Mouse (Mus musculus) CD4-positive, CD25-positive, alpha-beta regulatory T cell, adult 4 months (primary cell): ENCODE results near the gene Olfr1496. TPM values are rescaled to one million over a fixed set of nuclear protein-coding genes. Genes with fewer than 3 reads are reported as not detected.
"Not testable (repeated sequence)": the region's sequence is repeated elsewhere in the genome, so short reads cannot be mapped to it uniquely, and the experiment has no call there.

ENCODE experiments used
- ATAC-seq: one replicate; pipeline ENCODE4 v1.8.0; 2017
- polyA plus RNA-seq, 2 experiments: library from polyadenylated mRNA; unstranded; fragments of 100-300 nt; shearing (Covaris generic); gene quantifications; one replicate each; pipeline ENCODE4 v1.2.1; 2017

Olfr1496 gene
- not detected for polyA plus RNA-seq

DNA sequence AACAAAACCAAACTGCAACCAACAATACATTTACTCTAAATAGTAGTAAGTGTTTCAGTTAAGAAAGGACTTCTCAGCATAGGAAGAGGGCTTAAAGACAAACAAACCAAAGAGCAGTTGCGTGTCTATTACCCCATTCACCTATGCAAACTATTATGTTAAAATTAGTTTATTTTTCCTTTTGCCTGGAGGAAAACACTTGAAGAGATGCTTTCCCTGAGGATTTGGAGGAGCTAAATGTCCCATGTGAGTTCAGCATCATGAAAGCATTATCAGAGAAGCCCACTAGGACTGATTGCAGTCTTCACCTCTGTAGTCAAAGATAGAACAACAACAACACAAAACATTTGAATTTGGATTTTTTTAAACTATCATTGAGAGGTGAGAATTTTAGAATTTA, at the start of gene Olfr1496:
TSS of gene Olfr1496 (plus strand) at position 301 of the 400 bp plus-strand sequence.
- no peak for ATAC-seq

DNA sequence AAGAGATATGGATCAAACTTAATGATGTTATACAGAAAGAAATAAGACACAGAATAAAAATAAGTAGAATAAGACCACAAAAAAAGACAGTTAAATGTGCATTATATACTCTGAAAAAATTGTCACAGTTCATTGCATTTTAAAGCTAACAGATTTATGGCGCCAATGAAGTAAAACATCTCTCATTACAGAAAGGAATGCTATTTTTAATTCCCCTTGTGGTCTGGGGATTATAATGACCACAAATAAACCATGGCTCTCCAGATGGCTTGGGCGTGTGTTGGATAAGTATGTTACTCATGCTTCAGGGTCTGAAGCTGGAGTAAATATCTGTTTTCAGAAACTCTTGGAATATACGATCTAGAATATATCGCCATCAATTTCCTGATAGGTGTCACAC, 38.2 kb upstream of the Olfr1496 start, which contains the start of gene Olfr1494:
TSS of gene Olfr1494 (plus strand) at position 301 of the 400 bp plus-strand sequence.
- ATAC-seq = no peak

DNA sequence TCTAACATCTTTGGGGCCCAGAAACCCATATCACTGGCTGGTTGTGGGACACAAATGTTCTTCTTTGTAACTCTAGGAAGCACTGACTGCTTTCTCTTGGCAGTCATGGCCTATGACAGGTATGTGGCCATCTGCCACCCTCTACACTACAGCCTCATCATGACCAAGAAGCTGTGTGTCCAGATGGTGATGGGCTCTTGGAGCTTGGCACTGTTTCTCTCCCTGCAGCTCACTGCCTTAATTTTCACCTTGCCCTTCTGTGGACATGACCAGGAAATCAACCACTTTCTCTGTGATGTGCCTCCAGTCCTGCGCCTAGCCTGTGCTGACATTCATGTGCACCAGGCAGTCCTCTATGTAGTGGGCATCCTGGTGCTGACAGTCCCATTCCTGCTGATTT, 28.3 kb upstream of the Olfr1496 start:
- no peak for ATAC-seq

DNA sequence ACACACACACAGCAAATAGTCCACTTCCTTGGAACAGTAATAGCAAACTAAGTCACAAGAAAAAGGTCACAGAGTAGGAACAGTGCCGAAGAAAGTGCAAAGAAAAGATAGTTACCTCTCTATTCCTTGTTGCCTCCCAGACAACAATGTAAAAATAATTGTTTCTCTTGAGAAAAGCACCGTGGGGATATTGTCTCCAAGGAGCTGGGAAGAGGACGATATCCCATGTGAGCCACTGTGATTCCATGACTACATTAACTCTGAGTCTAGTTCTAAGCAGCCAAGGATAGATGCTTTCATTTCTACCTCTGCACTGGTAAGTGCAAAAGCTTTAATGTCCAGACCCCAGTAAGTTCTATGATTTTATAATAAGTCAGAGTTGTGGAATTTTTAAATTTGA, 13.4 kb upstream of the Olfr1496 start, which contains the start of gene Olfr1495:
TSS of gene Olfr1495 (plus strand) at position 301 of the 400 bp plus-strand sequence.
- ATAC-seq = no peak

DNA sequence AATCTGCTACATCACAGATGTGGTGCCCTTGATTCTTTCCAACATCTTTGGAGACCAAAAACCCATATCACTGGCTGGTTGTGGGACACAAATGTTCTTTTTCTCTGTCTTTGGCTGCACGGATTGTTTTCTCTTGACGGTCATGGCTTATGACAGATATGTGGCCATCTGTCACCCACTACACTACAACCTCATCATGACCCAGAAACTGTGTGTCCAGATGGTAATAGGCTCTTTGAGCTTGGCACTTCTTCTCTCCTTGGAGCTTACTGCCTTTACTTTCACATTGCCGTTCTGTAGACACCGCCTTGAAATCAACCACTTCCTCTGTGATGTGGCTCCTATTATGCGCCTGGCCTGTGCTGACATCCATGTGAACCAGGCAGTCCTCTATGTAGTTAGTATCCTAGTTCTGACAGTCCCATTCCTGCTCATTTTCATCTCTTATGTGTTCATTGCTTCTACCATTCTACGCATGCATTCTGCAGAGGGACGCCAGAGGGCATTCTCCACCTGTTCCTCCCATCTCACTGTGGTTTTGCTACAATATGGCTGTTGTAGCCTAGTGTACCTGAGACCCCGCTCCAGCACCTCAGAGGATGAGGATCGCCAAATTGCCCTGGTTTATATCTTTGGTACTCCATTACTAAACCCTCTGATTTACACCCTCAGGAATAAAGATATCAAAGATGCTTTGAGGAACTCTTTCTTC, 9.0 kb upstream of the Olfr1496 start:
- ATAC-seq = no peak

DNA sequence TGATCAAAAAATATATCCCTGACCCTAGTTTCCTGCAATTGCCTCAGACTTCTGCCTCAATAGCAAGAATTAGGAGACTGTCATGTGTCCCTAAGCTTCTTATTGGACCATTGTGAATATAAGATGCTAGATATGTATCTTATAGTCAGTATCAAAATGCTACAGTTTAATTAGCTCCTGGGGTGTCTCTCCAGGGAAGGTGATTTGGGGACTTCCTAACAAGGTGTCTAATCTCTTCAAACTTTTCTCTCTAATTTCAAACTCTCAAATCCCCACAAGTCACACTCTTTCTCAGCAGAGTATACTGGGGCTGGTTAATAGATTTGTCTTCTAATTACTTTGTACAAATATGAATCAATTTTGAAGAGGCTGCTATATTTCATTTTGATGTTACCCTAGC, 20.4 kb downstream of the Olfr1496 start, which contains the start of gene Olfr1497:
TSS of gene Olfr1497 (minus strand) at position 101 of the 400 bp plus-strand sequence.
- ATAC-seq = no peak

DNA sequence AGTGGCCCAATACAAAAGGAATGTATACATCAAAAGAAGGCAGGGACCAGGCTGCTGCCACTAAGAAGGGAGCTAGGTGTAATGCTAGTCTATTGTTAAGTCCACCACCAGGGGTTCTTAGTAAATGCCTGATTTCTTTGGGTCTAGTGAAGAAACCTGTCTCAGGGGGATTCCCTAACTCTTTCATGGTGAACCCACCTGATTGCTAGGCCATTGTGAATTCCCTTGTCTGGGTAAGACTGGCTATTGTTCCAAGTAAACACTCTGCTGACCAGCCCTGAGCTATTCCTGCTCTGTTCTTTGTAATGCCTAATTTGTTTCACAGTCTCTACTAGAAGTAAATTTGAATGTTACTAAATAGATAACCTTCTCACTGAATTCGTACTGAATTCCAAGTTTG, 27.8 kb downstream of the Olfr1496 start:
- ATAC-seq = not testable (repeated sequence)

DNA sequence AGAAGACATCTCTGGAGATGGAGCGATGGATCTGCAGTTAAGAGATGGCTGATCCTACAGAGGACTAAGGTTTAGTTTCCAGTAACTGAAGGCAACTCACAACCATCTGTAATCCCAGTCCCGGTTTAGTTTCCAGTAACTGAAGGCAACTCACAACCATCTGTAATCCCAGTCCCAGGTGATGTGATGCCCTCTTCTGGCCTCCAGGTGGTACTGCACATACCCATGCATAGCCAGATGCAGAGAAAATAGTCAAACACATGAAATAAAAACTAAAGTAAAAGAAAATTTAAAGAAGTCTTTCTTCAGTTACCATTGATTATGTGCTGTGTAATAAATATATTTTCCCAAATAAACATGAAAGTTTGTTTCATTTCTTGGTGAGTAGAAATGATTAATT, 35.1 kb downstream of the Olfr1496 start:
- no peak for ATAC-seq

DNA sequence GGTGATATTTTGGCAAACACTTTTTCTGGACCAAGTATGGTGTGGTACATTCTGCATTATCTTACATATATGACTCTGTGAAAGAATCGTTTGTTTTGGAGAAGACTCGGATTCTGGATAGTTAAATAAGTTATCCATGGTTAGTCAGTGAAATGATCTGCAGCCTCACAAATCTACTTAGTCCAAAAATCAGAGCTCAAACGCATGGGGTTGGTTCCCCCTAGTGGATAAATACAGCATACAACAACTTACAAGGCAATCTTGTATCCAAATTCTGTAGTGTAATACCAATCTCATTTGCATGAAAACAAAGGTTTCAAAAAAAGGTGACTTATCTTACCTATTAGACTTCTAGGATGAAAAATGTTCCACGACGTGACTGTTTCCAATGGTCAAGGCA, 41.1 kb downstream of the Olfr1496 start:
- ATAC-seq = no peak

DNA sequence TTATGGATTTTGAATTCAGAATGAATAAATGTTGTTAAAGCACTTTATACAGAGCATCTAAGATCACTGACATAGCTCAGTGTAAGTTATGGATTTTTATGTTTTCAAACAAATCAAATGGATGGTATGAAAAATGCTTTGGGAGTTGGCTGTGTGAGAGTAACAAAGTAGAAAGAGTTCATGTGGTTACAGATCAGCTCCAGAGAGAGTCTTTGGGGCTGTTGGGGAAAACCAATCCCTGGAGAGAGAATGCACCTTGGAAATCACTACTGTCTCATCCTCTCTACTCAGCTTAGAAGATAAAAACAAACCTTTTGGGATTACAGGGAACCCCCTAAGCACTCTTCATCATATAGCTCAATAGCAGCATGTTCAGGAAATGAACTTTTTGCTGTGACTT, 41.7 kb downstream of the Olfr1496 start, which contains the start of gene Olfr1499:
TSS of gene Olfr1499 (minus strand) at position 101 of the 400 bp plus-strand sequence.
- ATAC-seq = no peak

DNA sequence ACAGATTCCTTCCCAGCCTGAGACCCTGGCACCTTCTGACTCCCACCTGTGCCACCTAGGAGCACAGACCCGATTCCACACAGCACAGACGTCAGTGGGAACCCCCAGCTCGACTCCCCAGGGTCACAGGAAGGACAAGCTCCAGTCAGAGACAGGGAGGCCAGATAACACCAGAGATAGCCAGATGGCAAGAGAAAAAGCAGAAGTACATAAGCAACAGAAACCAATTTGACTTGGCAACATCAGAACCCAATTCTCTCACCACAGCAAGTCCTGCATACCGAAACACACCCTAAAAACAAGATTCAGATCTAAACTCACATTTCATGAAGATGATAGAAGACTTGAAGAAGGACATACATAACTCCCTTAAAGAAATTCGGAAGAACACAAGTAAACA, 43.2 kb downstream of the Olfr1496 start:
- no peak for ATAC-seq

DNA sequence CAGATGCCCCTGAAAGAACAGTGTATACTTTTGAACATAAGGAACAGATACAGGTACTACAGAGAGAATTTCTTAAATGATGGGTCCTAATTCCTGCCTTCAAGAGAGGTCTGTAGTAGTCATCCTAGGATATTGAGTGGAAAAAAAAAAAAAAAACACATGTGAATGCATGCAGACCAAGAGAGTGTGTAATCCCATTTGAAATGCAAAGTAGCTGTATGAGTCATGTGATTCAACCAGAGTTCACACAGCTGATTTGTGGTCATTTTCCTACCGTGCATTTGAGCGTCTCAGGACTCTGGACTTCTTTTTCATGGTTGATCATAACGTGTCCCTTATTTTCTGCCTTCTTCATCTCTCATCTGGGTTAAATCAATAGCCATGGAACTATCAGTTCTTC, 50.8 kb downstream of the Olfr1496 start:
- no peak for ATAC-seq

DNA sequence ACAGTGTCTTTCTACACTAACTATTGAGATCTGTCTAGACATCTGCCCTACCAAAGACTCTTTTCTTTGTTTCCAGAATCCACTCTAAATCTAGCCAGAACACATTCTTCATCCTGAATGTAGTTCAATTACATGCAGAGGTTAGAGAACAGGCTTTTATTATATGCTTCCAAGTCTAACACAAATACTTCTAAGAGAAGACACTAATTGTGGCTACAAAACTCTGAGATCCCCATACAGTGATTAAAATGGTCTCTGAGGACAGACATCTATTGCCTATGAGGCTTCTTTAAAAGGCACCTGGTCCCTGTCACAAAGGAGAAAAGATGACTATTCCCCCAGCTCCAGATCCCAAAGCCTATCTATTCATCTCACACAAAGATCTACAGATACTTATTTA, 52.7 kb downstream of the Olfr1496 start, which contains the start of gene Olfr1500:
TSS of gene Olfr1500 (minus strand) at position 101 of the 400 bp plus-strand sequence.
- no peak for ATAC-seq

Other genes starting within 250 kb of the Olfr1496 start
- gene Olfr1480, start 250.0 kb upstream of the Olfr1496 start, polyA plus RNA-seq = not detected
- not detected for gene Olfr1484, start 194.4 kb upstream of the Olfr1496 start, polyA plus RNA-seq
- not detected for gene Olfr1487, start 160.5 kb upstream of the Olfr1496 start, polyA plus RNA-seq
- gene Olfr1489, start 146.3 kb upstream of the Olfr1496 start, polyA plus RNA-seq = under 1 TPM in 1 of 2 experiments, not detected in 1; 0.05 TPM
- not detected for gene Olfr1490, start 126.8 kb upstream of the Olfr1496 start, polyA plus RNA-seq
- under 1 TPM in 1 of 2 experiments, not detected in 1; 0.46 TPM for gene Olfr1491, start 80.6 kb upstream of the Olfr1496 start, polyA plus RNA-seq
- gene Olfr1493-ps1, start 54.6 kb upstream of the Olfr1496 start, polyA plus RNA-seq = not detected
- not detected for gene Olfr1494, start 38.1 kb upstream of the Olfr1496 start, polyA plus RNA-seq
- not detected for gene Olfr1495, start 13.3 kb upstream of the Olfr1496 start, polyA plus RNA-seq
- gene Olfr1497, start 20.3 kb downstream of the Olfr1496 start, polyA plus RNA-seq = not detected
- not detected for gene Olfr1499, start 41.6 kb downstream of the Olfr1496 start, polyA plus RNA-seq
- gene Olfr1500, start 52.6 kb downstream of the Olfr1496 start, polyA plus RNA-seq = under 1 TPM in 1 of 2 experiments, not detected in 1; 0.35 TPM
- not detected for gene Olfr1501, start 72.8 kb downstream of the Olfr1496 start, polyA plus RNA-seq
- not detected for gene Olfr1502, start 83.9 kb downstream of the Olfr1496 start, polyA plus RNA-seq
- not detected for gene Olfr1504, start 120.0 kb downstream of the Olfr1496 start, polyA plus RNA-seq
- gene Olfr1505, start 135.7 kb downstream of the Olfr1496 start, polyA plus RNA-seq = under 1 TPM in 1 of 2 experiments, not detected in 1; 0.12 TPM